Mouse (Mus musculus): ENCODE measurements around the gene Cldn34d.

The Cldn34d gene

DNA sequence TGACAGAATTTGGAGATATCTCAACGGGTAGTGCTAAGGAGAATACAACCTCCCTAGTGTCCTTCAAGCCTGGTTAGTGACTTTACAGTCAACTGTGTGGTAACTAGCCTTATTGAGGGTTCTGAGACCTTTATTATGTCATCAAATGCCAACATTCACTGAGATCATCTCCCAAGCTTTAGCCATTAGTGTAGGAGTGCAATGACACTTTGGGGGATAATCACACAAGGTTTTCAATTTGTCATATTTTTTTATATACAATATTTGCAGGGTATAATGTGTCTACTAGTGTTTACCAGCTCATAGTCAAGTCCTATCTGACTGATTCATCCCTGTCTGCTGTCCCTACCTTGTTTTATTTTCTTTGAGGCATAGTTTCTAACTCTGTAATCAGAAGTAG, at the start of gene Cldn34d:
Gene Cldn34d (minus strand): TSS at position 101 of the 400 bp plus-strand sequence.
- no peak for DNase-seq (ENCODE audit: low spot score in 2 of 2)

DNA sequence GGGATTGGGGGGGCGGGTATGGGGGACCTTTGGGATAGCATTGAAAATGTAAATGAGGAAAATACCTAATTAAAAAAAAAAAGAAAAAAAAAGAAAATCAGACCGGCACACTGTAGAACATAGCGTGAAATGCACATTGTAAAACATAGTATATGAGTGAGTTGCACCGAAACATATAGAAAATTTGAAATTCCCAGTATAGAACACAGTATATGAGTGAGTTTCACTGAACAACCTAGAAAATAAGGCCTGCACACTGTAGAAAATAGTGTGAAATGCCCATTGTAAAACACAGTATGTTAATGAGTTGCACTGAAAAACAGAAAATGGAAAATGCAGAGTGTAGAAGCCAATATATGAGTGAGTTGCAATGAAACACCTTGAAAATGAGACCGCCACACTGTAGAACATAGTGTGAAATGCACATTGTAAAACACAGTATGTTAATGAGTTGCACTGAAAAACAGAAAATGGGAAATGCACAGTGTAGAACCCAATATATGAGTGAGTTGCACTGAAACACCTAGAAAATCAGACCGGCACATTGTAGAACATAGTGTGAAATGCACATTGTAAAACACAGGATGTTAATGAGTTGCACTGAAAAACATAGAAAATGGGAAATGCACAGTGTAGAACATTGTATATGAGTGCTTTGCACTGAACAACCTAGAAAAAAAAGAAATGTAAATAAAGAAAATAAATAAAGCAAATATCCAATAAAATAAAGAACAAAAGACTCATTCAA, 4.1 kb downstream of the Cldn34d start:
- DNase-seq (ENCODE audit: low spot score in 2 of 2): peak in 1 of 2 experiments; percentile 25
